Mouse (Mus musculus) MEL-GATA-1-ER (cell line): ENCODE data around the gene S100a2.
A peak's percentile ranks its signal among the peaks of the same experiment; 100 is the strongest.

Experiments used
- DNase-seq: peaks from one replicate; pipeline ENCODE4 v3.0.0-alpha.2; 2012; ENCODE audit warnings: low read depth; ENCODE audit errors: extremely low read depth

S100a2 gene

DNA sequence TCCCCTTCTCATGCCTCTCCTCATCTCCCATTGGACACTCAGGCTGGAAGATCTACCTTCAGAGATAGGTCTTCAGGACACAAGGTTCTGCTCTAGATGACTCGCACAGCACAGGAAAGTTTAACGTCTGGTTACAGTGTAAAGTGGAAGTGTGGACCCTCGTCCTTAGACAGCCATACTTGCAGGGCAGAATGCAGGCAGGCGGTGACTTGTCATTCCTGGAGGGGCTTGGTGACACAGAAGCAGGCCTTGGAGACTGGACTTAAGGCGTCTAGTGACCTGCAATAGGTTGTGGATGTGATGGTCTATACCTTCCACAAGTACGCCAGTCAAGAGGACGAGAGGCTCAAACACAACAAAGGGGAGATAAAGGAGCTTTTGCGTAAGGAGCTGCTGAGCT lies at the start of gene S100a2:
S100a2 (plus strand) TSS at position 301 of the 400 bp plus-strand sequence.
- DNase-seq, result no peak

DNA sequence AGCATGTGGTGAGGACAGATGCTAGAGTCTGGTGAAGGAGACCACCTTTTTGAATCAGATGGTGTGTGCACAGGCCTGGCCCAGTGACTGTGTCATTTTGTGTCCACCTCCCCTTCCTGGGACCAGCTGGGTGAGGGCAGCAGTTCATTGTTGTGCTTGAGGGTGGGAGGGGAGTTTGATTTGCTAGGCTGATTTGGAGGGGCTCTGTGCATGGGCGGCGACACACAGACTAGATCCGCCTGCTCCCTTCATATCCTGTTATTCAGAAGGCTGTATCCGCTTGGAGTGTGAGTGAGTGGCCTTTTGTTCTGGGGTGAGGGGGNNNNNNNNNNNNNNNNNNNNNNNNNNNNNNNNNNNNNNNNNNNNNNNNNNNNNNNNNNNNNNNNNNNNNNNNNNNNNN lies 49.1 kb upstream of the S100a2 start:
- DNase-seq, result no peak

DNA sequence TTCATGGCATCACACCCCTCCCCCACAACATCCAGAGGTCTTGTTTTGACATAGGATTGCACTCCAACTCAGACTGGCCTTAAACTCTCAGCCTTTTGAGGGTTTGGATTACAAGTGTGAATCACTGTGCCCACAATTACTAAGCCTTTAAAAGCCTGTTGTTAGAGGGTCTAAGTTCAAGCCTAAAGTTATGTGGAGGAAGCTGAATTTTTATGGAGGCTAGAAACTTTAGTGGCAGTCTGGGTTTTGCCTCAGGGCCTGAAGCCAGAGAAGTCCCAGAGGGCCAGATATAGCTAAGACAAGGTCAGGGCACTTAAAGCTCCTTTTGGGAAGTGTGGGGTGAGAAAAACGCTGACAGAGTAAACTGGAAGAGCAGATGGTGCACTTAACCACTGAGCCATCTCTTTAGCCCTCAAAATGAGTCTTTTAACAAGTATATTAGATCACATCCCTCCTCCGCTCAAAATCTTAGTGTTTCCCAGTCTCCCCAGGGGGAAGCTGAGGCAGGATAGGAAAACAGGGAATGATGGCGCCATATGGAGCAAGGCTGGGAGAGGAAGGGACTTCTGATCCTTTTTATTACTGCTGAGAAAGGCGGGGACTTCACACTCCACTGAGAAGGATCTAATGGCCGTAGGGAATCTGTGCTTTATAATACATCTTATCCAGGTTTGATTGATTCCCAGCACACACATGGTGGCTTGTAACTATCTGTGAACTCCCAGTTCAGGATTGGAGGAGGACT lies 40.2 kb upstream of the S100a2 start:
- DNase-seq, result no peak

- no peak for DNase-seq
These were observed 39.6 kb upstream of the S100a2 start for GRCm38 (mm10) chr3:90550421-90550790.

- no peak for DNase-seq
These were observed 37.8 kb upstream of the S100a2 start for GRCm38 (mm10) chr3:90552231-90552630.

- DNase-seq, result no peak
These were observed 34.1 kb upstream of the S100a2 start for GRCm38 (mm10) chr3:90555954-90556353.

- no peak for DNase-seq
These were observed 29.9 kb upstream of the S100a2 start, which contains the start of gene S100a3 for GRCm38 (mm10) chr3:90560008-90560628. Gene S100a3 (plus strand): TSS chr3:90560578.

GRCm38 (mm10) chr3:90574691-90575090 lies 15.4 kb upstream of the S100a2 start:
- DNase-seq, result no peak

DNA sequence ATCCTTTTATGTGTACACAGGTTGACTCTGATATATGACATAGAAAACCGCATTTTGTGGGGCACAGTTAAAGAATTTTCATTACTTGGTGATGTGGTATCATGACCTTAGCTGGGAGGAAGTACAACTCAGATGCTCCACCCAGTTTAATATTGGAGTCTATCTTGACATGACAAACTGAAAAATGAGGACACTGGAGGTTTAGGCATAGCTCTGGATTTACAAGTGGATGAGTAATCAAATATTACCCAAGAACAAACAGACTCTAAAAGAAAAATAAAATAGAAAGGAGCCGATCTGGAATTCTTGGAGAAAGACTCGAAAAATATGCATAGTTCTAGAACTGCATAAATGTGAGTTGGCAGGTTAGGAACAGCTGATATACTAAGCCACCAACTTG lies 14.7 kb upstream of the S100a2 start:
- DNase-seq, result no peak

- no peak for DNase-seq
These were observed 13.6 kb upstream of the S100a2 start for GRCm38 (mm10) chr3:90576351-90577001.

GRCm38 (mm10) chr3:90579433-90579832 lies 10.6 kb upstream of the S100a2 start:
- no peak for DNase-seq

DNA sequence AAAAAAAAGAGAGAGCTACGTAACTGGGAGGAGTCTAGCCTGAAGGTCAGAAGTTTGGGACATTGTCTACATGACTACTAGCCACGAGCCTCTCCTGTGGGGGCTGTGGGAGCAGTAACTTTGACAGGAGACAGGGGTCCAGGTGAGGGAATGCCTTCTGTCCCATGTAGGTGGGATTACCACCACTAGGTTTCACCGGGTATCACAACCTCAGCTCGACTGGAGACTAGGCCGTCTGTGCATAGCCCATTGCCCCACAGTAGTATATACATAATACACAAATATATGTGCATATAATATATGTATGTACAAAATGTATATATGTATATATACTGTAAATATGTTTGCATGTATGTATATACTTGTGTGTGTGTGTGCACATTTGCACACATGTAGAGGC lies 8.9 kb upstream of the S100a2 start:
- DNase-seq, result no peak

- no peak for DNase-seq
These were observed 7.9 kb upstream of the S100a2 start for GRCm38 (mm10) chr3:90582156-90582555.

DNA sequence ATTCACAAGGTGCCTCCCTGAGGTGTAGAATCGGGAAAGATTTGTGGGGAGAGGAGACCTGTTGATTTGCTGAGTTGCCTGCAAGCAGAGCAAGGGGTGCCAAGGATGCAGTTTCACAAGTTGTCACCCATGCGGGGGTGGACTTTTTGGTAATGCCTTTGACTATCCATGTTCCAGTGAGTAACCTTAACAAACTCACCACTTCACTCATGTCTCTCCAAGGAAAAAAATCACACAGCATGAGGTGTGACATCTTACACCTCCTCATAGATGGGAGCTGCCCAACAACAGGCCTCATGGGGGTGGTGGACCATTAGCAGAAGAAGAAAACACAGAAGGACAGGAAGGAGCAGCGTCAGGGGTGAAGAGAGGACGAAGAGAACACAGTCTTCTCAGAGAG lies 7.5 kb upstream of the S100a2 start:
- DNase-seq, result no peak

GRCm38 (mm10) chr3:90583893-90584292 lies 6.2 kb upstream of the S100a2 start:
- no peak for DNase-seq

- no peak for DNase-seq
These were observed 4.5 kb upstream of the S100a2 start for GRCm38 (mm10) chr3:90585595-90585994.

DNA sequence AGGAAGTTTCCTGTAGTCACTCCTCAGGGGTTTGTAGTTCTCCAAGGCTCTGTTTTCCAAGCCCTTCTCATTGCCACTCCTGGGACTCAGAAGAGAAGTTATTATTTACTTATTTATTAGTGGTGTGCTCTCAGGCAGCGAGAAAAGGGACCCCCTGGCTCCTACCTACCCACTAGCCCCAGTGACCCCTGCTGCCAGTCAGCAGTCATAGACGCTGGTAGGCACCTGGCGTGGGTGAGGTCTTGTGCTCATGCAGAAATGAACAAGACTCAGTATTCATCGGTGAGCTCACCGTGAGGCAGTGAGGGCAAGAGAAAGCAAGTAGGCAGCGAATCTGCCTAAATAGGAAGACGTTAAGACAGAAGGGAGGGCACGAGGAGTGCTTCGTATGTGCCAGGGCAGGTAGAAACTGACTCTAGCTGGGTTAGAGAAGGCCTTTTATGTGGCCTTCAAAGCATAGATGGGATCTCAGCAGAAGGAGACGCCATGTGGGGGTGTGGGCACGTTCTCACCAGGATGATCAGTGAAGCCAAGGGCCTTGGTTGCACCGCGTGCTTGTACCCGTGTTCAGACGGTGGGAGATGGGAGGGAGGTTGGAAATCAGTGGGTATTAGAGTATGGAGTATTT lies 3.9 kb upstream of the S100a2 start:
- no peak for DNase-seq

DNA sequence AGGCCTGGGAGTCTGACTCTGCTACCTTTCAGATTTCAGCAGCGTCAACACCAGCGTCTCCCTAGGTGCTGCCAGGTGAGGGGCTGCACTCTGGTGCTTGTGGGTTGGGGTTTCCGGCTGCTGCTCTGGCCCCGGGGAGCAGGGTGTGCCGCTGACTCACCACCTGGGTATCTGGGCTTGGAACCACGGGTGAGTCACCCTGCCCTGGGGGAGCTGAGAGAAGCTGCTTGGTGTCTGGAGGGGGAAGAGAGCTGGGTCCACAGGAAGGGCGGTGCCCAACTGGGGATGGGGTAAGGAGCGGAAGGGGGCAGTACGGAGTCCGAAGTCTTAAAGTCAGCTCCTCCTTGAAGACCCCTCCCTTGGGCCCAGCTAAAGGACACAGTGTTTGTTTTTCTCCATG lies 3.1 kb upstream of the S100a2 start:
- DNase-seq, result peak; percentile 79

- DNase-seq, result no peak
These were observed 2.5 kb upstream of the S100a2 start for GRCm38 (mm10) chr3:90587361-90588101.

DNA sequence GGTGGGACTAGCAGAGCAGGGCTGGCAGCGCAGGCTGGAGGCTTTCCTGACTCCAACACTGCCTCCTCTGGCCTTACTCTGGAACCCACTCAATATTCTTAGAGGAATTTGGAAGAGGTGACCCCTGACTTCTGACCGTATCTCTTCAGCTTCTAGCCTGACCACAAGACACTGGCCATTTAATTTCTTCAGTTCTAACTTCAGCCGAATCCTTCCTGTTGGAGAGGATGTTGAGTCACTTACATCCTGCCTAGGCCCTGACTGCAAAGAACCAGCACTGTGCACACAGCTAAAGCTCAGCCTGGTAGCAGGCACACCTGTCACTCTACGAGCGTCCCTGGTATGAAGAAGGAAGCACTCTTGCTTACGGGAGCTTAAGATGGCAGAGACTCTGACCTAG lies 657 bp upstream of the S100a2 start:
- DNase-seq, result no peak

DNA sequence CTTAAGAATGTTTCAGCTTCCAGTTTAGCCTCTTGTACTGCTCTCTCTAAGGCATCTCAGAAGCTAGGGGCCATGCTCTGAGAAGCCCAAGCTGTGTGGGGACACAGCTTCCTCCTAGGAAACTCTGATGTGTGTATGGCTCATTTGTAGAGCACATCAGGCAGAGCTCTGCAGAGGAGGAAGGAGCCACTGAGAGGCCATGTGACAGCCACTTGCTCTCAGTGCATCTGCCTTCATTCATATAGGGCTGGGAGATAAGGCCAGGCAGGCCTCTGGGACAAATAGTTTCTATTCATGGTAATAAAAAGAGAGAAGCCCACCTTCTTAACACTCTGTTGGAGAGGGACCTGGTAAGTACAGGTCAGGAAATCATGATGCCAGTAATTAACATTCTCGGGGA lies 4.4 kb downstream of the S100a2 start:
- DNase-seq, result no peak
